Mouse (Mus musculus) adrenal gland, postnatal 36 days (tissue): ENCODE measurements at regions not wholly inside any gene's neighbourhood (a gene's known extent, or its start where the extent isn't known, plus 50 kb on each side); places are given as distances from the start of the nearest gene placed in this dataset.

Source experiments
- DNase-seq, 2 experiments: peaks; one replicate each; pipeline ENCODE4 v3.0.0; 2021; ENCODE audit warnings: mixed read lengths in 1 of 2

DNA sequence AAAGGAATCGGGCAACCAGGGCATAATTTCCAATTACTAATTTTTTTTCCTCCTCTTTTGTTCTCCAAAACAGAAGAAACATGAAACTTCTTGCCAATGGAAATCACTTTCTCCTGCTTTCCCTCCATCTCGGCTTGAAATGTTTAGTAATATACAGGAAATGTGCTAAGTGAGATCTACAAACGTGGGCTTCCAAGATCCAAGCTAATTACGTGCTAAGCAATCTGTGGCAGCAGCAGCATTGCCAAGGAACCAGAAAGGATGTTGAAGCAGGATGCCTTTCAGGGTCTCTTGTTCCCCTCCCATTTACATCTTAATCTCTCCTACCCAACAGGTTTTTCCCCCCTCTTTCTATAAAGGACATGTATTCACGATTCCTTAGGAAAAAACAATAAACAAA lies 660.2 kb upstream of the Sox9 start:
- no peak for DNase-seq

DNA sequence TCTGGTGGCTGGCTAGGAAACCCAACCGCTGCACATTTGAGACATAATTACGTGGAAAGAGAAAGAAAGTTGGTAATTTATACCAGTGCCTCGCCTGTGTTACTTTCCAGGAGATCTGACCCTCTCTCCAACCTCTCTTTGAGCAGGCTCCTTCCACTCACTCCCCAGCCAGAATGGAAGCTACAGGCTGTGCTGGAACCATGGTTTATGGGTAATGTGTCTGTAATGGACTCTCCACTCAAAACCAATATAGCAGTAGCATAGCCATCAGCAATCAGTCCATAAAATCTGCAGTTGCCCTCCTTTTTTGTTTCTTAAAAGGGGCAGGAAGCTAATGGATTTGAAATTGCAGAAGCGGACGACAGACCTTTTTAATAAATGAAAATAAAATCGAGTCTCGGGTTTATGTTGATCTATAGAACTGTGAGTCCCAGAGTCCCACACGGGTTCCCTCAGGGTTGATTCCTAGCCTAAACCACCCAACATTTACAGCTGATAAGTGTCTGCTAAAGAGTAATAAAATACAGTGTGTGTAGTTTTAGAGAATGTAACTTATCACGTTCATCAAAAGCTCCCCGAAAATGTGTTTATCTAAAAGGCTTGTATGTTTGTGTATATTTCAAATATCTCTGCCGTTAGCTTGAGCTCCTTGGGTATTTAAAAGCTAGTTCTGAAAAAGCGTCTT lies 656.6 kb upstream of the Sox9 start:
- DNase-seq, result no peak

DNA sequence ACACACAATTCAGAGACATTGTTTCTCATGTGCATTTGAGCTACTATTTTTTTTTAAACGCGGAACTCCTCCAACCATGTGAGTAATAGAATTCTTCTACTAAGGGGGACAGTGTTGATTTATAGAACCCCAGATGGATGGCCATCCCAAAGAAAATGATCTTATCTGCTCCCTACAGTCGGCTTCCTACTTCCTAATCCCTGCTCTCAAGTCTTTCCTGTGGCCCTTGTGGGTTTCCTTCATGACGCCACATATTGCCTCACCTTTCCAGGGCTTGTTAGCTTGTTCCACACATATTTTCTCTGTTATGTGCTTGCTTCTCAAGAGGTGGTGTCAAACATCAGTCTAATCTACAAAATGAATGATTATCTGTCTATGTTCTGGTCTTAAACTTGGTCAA lies 651.9 kb upstream of the Sox9 start:
- no peak for DNase-seq

- DNase-seq, result no peak
Observed at GRCm38 (mm10) chr11:112137401-112138020, 644.5 kb upstream of the Sox9 start.

DNA sequence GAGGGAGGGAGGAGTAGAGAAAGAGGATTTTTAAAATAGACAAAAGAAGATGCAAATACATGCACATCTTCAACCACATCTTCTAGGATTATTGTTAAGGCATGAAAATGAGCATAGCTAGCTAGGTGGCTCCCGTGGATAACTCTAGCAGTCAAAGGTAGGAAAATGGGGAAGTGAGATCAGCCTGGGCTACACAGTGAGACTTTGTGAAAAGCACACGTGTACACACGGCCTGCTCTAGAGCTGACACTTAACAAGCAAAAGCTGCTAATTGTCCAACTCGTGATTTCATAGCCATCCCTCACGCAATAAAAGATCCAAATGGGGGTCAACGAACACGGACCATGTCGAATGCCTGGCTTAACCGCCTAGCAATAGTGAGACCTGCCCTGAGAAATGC lies 642.0 kb upstream of the Sox9 start:
- DNase-seq, result no peak

DNA sequence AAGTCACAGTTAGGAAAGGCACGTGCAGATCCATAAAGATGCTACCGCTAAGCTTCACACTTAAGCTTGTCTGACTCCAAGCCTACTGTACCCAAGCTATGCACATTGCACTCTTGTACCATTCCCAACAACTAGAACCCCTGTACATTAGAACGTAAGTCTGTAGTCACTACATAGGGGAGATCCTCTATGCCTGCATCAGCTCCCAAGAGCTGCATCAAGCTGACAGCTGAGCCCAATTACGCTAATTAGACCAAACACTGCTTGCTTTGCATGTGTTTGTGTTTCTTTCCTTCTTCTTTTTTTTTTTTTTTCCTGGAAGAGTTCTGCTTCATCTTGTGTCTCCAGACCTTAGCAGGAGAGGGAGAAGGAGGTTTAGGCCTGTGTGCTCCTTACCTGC lies 641.5 kb upstream of the Sox9 start:
- DNase-seq, result no peak

GRCm38 (mm10) chr11:112140912-112141311 lies 641.1 kb upstream of the Sox9 start:
- DNase-seq, result no peak

DNA sequence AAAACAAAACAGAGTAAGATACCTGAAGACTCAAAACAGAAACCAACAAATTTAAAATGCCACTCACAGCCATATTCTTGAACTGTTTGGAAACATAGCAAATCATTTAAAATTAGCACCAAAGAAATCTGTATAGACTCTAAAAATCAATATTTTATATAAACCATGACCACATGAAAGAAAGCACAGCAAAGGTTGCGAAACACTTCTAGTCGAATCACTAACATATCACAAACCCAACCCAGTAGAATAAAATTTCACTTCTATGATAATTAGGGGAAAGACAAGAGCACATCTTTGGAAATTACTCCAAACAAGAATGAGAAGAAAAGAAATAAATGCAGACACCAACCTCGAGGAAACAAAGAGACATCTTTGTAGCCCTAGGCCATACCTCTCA lies 630.0 kb upstream of the Sox9 start:
- no peak for DNase-seq

DNA sequence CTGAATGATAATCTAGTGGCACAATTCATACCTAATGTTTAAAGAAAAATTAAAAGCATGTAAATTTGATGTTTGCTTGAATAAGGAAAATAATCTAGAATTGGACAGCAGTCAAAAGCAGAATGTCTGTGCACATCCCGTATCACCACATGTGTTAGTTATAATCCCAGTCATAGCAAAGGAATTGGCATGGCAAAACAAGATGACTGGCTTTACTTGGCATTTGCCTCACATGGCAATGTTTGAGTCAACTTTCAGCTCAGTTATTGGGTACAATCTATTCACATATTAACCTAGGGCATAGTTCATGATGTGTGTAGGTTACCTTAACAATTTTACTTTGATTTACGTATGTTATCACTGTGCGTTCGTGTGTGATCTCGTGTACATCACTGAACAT lies 628.8 kb upstream of the Sox9 start:
- no peak for DNase-seq

DNA sequence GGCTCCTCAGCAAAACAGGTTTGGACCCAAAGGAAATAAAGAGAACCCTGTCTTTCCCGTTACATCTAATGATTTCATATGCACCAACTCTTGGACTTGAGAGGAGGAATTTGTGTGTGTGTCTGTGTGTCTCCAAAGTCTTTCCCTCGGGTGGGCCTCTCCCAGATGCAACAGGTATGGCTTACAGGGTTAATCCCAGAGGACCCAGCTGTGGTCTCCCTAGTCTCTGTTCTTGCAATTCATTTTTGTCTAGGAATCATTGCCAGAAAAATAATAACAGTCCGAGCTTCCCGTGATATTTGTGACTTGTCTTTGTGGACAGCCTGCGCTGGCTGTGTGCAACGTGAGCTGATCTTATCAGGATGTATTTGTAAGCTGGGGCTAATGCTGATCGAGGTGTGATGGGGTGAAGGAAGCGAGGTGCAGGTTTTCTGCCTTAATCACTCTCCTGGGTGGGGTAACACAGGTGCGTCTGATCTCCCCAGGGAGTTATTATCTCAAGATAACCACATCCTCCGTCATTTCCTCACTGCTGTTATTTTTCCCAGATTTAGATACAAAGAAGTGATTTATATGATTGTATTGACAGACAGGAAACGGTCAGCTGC lies 627.2 kb upstream of the Sox9 start:
- DNase-seq, result no peak

GRCm38 (mm10) chr11:112155339-112155955 lies 626.6 kb upstream of the Sox9 start:
- DNase-seq, result no peak

DNA sequence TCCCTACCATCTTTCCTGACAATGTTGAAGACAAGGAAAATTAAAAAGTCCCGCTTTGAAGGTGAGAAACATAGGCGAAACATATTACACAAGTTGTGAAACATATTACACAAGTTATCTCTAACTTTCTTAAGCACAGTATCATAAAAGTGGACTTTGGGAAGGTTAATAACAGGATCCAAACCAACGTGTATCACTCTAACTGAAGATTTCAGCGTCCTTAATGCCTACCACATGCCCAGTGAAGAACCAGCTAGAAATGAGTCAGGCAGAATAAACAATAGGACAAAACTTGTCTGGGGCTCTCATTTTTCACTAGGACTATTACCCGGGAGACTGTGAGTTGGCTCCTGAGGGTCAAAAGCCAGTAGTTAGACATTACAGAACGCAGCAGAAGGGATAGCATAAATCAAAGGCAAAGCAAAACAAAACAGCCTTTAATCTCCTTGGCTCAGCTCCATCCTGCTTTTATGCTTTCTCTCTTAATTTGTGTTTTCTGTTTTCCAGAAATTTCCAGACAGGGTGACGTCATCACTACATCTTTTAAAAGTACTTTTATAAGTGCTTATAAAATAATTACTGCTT lies 618.3 kb upstream of the Sox9 start:
- peak in 1 of 2 experiments; percentile 14 for DNase-seq

DNA sequence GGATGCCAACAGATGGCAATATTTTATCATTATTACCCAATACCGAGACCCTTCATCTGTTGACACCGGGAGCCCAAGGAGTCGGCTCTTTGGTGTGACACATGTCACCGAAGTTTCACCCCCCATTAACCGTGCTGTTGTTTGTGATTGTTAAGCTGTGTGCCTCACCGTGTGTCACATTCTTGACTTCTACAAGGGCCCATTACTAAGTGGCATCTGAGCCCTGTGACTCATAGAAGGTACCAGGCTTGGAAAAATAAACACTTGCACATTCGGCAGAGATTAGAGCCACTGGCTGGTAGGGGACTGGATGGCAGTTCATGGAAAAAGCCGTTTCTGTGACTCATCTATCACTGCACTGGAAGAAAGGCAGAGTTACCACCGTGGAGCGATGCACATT lies 608.4 kb upstream of the Sox9 start:
- peak; percentile 42 to 50 for DNase-seq

DNA sequence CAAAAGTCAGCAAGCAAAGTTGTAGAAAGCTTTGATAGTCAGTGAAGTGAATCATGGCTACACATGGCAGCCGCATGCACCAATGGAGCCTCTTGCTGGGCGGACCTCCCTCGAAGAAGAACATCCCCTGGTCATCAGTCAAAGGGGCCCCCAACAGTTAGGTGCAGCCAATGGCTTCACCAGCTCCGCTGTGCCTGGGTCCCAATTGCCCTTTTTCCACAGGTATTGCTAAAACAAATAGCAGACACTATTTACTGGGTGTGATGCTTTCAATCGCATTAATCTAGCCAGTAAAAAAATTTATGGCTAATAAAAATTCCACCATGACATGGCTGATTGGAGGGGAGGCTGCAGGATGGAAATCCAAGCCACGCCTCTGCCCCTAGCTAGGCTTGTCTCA lies 606.7 kb upstream of the Sox9 start:
- no peak for DNase-seq

GRCm38 (mm10) chr11:112180666-112181065 lies 601.4 kb upstream of the Sox9 start:
- DNase-seq, result no peak

DNA sequence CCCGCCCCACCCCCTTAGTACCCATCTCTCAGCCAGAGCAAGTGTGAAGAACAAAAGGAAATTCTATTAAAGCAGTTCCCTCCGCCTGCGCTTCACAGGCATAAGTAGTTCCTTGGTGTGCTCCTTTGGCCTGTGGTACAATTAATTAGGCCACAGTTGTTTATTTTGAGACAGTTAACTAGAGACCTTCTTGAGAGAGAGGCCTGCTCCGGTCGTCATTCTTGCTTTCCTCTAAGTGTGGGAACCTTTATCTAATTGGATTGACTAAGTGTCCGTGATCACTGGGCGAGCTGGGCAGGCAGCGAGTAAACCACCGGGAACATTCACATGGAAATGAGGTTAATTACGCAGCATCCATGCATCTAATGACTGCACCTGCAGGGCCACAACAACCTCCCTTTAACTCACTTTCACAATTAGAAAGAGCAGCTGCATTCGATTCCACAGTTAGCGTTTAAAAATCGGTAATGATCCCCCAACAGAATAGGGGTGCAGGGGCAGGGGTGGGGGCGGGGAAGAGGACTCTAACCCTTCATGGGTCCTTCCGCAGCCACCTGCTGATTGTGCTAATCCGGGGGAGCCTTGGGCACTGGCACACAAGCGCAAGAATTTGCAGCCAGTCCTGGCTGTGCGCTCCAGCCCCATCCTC lies 584.3 kb upstream of the Sox9 start:
- DNase-seq, result no peak

DNA sequence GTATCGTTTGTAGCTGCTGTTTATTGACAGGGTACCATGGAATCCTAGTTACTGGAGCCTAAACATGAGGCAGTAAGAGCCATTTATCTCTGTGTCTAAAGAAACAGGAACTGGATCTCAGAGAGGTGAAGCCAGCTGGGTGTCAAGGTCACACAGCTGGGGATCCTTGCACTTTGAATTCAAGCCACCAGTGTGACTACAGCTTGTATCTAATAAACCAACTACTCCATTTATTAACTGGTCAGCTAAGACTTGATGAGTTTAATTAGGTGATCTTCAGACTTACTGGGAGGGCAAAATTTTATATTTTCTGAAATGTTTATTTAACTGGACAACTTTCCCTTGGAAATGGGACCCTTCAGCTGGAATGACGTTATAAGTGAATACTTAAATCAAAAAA lies 577.5 kb upstream of the Sox9 start:
- no peak for DNase-seq

DNA sequence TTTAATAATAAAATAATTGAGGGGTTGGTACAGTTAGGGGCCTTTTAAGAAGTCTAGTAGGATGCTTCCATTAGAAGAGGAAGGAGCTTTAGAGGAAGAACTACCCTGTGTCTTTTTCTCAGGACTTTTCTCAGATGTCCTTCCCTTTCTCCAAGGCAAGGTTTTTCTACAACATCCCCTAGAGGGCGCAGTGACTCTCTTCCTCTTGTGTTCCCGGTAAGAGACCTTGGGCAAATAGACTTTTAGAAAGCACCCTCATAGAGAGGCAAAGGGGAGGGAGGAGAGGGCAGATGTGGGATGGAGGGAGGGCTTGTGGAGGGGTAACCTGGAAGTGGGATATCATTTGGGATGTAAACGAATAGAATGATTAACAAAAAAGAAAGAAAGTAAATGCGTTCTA lies 572.6 kb upstream of the Sox9 start:
- DNase-seq, result peak; percentile 59 to 63

DNA sequence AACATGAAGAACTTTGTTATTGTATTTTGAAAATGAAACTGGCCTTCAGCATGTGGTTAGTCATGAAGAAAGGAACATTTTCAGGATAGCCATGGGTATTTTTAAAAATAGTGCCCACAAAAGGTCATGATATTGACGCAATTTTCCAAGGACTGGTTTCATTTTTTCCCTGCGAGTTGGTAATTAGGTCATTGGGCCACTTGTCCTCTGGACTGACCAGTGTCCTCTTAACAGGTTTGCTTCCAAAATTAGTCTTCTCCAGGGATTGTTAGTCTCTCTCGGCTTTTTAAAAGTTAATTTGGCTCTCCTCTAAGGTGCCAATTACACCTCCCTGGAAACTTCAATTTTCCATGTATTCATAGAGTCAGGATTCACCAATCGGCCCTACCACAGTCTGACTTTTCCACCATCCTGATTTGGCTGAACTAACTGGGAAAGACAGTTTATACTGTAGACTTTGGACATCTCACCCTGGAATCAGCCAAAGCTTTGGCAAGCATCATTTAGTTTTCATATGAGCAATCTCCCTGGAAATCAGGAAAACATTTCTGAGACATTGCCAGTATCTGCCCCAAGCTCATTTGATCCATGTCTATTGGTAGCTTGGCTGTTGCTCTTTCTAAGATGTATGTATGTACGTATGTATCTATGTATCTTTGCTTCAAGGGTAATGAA lies 562.8 kb upstream of the Sox9 start:
- DNase-seq, result peak; percentile 7 to 15

DNA sequence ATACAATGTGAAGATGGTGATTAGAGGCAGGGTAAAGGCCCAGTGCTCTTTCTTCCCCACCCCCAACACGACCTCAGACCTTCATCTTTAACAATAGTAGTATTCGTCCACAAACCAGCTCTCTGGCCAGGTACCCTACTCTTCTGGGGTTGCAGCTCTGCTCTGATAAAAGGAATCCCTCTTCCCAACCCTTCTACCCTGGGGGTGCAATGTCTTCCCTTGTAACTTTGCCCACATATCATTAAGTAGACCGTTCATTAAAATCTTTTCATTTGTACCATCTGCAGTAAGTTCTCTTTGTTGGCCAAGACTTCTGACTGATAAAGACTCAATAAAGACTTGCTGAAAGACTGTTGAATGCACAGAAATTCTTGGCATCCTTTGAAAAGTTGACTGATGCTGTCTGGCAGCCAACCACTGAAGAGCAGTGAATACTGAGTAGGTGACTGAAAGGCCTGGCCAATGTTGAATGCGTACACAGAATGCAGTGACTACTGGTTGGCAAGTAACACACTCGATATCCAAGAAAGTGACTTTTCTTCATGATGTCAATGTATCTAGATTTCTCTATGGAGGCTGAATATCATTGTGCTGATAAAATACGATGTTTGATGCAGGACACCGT lies 547.4 kb upstream of the Sox9 start:
- no peak for DNase-seq
